Mouse (Mus musculus): Measurements from ENCODE around the gene Crocc2.

Gene Crocc2

DNA sequence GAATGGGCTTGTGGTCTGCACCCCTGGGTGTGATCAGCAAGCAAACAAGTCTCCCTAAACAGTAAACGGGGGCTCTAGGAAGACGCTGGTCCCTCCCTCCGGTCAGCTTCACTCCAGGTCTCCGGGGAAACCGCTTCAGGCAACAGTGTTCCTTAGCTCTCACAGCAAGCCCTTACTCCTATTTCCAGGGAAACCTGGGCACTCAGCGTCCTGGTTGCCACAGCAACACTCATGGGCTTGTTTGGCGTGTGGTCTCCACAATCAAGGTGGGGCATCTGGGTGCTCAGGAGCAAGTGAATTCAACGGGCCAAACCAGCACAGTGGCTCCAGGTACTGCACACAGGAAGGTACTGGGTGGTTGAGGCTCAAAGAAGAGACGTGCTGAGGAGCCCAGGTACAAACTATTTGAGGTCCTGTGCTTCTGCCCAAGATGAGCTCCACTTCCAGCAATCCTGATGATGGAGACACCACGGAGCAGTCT lies at the start of gene Crocc2:
Gene Crocc2, plus strand, starts transcription at position 431 of the 481 bp plus-strand sequence.
- peak; percentile 21 for DNase-seq (ENCODE audit: low read depth, low spot score)

DNA sequence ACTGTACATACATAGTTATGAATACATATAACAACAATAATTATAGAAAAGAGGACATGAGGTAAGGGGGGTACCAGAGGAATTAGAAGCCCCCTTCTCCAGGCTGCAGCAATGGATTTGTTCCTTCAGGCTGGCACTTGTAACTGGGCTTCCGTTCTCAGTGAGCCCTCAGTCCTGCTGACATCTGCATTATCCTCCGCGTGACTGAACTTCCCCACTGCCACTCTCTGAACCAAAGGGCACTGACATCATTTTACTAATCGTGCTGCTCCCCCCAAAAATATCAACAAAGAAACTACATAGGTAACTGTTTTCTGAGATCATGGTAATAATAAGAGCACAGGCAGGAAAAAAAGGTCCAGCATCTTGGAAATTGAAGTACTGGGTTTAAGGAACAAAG lies 49.7 kb upstream of the Crocc2 start:
- no peak for DNase-seq (ENCODE audit: low read depth, low spot score)

DNA sequence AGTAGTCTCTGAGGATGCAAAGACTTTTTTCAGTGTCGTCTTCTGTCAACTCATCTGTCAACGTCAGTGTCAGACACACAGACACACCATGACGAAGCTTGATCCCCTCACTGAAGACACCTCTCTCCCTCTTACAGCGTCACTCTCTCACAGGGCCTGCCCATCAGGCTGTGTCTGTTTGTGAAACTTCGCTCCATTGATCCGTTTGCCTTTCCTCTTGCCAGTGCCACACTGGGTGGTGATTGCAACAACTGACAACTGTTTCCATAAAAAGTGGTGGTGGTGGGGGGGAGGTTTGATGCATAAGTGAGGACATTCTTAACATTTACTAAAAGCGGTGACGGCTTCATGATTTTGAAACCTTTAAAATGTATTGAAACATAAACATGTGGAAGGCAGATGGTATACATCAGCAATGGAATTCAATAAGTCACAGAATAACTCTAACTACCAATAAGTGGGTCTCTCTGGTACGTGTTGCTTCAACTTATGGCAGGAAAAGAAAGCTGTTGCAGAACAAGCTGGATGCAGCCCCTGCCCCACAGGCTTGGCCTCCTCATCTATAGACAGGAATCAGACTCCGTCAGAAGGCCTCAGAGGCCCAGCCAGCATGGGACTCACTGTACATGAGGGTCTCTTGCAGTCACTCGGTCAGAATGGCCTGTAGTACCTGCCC lies 45.2 kb upstream of the Crocc2 start:
- no peak for DNase-seq (ENCODE audit: low read depth, low spot score)

DNA sequence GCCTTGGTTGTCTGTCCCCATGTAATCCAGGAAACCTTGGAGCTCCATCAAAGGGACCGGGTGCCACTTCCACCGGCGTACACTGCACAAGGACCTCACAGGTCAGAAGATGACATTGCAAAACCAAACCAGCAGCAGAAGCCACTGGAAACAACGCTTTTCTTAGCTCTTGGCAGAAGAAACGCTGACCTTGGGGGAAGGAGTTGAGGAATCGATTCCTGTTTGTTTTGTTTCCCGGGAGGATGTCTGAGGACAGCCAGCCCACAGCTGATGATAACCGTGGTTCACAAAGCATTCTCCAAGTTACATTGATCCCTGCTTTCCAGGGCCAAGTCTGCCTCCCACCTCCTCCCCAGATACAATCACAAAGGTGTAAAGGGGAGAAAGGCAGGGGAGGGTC lies 44.5 kb upstream of the Crocc2 start:
- DNase-seq (ENCODE audit: low read depth, low spot score) = no peak

DNA sequence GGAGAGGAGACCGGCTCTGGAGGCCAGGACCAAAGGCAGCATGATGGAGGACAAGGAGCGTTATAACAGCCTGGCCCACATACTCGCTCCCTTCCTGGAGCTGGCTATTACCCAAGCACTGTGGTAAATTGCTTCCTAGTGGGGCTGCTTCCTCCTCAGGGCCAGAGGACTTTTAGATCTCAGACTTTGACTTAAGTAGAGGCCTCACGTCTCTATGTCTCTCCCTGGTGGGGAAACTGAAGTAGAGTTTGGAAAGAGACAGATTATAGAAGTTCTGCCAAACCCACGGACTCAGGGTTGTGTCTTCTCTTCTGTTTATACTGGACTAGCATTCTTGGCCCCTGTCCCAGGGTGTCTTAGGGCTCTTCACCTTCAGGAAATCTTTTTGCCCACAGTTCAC lies 43.3 kb upstream of the Crocc2 start:
- no peak for DNase-seq (ENCODE audit: low read depth, low spot score)

DNA sequence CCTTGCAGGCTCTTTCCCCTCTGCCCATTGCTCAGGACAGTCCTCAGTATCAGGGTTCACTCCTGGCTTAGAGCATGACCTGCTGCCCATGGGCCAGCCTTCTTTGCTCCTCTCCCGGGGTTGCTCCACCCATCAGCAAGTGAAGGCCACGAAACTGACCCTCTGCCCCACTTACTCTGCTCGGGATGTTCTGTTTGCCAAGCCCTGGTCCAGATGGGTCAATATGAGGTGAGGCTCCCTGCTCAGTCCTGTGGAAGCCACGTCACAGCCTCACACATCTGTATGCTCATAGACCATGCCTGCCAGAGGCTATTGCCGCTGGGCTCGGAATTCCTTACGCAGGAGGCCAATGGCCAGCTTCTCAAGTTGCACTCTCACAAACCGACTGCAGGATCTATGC lies 40.3 kb upstream of the Crocc2 start:
- no peak for DNase-seq (ENCODE audit: low read depth, low spot score)

DNA sequence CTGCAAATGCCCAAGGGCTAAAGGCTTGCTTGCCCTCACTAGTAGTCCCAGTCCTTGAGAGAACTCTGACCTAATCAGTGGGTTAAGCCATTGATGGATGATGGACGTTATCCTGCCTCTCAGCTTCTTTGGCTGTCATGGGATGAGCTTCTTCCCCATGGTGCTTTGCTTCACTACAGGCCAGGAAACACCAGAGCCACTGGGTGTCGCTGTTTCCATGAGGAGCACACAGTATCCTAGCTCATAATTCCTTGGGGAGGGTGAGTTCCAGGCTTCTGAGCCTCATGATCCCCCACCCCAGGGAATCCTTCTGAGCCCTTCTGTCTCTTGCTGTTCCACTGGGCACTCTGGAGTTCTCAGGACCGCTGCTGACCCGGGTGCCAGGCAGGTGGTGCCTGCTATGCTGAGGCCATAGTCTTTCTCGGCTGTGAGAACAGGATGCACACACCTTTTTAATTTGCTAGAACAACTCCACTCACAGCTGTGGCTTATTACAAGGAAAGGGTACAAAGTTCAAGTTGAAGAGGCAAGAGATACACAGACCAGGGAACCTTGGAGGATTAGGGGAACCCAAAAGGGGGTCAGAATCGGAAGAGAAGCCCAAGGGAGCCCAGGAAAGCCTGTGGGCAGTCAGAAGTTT lies 39.7 kb upstream of the Crocc2 start:
- DNase-seq (ENCODE audit: low read depth, low spot score) = peak; percentile 75

DNA sequence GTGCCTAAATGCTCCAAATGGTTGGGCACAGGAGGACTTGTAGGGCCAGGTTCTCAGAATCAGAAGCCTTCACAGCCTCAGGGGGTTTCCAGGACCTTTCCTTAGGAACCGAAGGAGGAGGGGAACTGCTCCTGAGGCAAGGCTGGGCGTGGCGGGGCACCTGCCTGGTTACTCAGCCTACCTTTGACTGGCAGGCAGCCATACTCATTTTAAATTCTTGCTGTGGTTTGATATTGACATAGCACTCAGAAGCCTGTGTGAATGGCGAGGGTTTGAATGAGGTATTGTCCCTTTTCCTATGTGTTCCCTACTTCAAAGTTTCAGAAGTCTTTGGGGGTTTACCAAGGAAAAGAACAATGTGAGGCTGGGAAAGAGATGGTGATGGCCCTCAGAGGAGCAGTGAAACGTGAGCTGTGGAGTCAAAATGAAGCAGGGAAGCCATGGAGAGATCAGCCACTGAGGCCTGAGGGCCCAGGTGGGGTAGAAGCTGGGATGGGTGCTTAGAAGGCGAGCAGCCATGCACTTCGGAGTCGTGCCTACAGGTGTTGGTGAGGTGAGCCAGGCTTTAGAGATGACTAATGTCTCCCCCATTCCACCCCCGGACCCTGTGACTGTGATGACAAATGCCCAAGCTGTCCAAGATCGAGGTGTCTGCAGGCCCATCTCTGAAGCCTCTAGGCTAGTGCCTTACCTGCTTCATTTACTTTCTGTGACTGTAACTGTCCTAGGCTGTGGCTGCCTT lies 38.1 kb upstream of the Crocc2 start:
- DNase-seq (ENCODE audit: low read depth, low spot score) = no peak

DNA sequence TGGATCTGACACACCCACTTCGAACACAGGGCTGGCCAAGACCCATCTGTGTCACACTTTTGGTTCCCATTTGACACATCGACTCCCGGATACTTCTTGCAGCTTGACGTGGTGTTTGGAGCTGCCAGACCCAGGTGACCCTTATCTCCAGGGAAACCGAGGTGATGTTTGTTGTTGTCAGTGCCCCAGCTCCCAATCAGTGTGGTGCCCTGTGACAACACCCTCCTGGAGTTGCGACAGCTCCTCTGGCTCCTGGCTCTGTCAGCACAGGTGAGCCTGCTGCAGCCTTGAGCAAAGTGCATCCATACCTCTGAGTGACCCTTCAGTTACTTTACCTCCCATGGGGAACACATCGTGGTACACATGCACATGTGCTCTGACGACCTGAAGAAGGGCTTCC lies 35.8 kb upstream of the Crocc2 start:
- no peak for DNase-seq (ENCODE audit: low read depth, low spot score)

DNA sequence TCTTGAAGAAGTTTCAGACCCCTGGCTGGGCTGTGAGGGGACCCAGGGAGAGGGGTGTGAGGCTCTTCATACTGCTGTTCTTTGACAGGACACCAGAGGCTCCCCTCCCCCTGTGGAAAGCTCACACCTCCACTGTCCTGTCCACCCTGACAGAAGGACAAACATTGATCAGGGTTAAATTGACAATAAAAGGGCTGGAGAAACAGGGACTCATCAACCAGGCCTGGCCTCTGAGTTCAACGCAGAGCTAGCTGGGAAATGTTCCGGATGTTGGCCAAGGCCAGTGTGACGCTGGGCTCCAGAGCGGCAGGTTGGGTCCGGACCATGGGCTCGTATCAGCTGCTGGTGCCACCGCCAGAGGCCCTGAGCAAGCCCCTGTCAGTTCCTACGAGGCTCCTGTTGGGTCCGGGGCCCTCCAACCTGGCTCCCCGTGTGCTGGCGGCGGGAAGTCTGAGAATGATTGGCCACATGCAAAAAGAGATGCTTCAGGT lies 33.4 kb upstream of the Crocc2 start, which contains the start of gene Agxt:
Gene Agxt, plus strand, starts transcription at position 205 of the 491 bp plus-strand sequence.
- no peak for DNase-seq (ENCODE audit: low read depth, low spot score)

DNA sequence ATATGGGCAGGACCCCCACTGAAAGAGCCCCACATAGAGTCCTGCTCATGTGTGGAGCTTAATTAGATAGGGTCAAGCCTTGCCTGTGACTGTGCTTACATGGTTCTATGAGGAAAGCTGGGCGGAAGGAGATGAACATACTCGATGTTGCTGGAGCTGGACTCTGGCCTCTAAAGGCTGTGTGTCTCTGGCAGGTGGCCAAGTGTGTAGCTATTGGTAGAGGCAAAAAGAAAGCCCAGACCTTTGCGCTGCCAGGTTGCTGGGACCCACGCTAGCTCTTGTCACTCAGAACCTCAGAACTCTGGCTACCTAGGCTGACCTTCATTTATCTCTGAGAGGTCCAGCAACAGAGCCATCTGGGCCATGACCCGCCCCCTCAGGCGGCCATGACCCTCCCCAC lies 30.0 kb upstream of the Crocc2 start:
- no peak for DNase-seq (ENCODE audit: low read depth, low spot score)

DNA sequence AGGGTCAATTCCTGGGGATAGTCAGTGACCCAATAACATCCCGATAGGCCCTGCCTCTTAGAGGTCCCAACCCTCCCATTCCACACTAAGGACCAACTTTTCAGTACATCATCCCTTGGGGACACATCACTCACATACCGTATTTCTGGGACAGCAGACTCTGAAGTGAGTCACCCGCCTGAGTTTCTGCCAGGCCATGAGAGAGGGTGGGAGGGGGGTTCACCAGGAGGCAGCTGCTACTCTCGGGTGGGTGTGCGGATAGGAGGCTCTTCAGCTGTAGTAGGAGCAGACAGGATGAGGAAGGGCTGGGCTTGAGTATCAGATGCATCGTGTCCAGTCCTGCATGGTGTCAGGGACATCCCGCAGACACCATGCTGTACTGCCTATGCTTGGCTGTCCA lies 28.8 kb upstream of the Crocc2 start:
- DNase-seq (ENCODE audit: low read depth, low spot score) = no peak

DNA sequence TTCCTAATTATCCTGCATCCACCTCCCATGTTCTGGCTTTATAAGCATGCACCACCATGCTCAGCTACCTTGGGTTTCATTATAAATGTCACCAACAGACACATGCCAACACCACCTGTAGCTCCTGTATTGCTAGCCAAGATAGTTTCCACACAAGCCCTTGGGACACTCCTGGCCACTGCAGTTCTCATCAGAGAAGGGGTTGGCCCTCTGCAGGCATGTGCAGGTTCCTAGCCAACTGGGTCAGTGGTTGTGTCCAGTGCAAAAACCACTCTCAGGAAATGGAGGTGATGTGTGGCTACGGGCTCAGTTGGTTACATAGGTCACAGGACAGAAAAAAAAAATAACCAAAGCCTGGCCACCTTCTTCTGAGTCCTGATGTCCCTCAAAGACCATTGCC lies 25.7 kb upstream of the Crocc2 start:
- DNase-seq (ENCODE audit: low read depth, low spot score) = no peak

DNA sequence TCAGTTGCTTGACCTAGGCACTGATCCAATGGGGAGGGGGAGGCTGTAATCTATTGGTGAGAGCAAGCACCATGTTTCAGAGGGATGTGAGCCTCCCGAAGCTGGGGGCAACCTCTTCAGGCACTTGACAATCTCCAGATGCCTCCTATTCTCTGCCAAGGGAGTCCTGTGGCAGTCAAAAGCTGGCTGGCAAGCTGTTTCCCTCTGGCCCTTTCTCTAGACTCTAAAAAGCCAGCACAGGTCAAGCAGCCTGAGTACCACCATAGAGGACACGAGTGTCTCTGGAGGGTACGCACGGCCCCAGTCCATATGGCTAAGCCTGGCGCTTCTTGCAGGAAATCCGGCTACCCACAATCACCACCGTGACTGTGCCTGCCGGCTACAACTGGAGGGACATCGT lies 24.3 kb upstream of the Crocc2 start:
- no peak for DNase-seq (ENCODE audit: low read depth, low spot score)

DNA sequence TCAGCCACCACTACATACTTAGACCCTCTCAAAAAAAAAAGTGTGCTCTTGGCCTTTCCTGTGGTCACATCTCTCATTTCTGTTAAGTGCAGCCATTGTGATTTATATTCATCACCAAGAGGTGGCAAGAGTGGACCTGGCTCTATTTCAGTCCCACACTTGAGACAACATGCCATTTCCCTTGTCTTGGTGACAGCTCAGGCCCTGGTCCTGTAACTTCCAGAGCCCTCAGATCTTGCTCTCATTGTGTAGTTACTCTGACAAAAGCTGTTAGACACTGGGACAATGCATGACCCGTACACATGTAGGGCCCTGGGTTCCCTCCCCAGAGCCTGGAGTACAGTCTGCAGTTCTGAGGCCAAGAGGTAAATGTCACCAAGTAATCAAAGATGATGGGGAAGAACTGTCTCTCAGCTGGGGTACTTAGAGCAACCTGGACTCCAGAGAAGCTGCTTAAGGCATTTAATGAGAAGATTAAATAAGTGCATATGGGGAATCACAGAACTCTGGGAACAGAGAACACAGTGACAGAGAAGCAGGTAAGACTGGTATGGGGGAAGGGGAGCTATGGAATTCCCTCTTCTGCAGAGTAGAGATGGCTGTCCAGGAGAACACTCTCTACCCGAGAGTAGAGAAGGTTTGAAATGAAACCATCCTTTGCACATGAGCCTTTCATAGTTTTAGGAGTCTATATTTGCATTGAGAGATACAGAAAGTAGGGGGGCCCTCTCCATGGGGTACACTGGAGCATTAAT lies 17.4 kb upstream of the Crocc2 start:
- DNase-seq (ENCODE audit: low read depth, low spot score) = no peak

DNA sequence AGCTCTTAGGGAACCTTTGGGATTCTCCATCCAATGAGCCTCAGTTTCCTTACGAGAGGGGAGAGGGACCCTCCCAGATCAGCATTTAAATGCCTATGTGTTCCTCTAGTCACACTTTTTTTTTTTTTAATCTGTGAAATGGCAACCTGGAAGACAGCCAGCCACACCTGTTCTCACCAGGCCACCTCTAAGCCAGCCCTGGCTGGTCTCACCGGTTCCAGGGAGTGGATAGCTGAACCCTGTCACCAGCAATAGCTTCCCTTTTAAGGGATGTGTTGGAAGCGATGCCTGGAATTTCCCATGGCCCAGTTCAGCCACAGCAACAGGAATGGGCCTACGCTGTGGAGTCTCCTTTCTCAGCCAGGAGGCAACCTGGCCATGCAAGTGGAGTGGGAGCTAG lies 11.0 kb upstream of the Crocc2 start:
- DNase-seq (ENCODE audit: low read depth, low spot score) = no peak

DNA sequence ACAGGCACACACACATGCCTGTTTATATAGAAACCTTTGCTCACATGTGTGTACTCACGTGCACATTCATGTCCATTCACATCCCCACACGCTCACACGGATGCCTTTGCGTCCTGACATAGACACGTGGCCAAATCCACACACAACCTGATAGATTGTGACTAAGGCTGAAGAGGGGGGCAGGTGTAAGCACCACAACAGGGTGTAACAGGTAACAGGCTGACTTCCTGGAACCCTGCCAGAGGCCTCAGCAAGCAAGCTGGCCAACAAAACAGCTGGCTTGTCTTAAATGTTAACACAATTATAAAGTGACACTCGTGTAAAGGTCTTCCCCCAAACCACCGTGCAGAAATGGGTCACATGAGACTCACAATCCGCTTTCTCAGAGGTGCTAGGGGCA lies 9.6 kb upstream of the Crocc2 start:
- no peak for DNase-seq (ENCODE audit: low read depth, low spot score)

DNA sequence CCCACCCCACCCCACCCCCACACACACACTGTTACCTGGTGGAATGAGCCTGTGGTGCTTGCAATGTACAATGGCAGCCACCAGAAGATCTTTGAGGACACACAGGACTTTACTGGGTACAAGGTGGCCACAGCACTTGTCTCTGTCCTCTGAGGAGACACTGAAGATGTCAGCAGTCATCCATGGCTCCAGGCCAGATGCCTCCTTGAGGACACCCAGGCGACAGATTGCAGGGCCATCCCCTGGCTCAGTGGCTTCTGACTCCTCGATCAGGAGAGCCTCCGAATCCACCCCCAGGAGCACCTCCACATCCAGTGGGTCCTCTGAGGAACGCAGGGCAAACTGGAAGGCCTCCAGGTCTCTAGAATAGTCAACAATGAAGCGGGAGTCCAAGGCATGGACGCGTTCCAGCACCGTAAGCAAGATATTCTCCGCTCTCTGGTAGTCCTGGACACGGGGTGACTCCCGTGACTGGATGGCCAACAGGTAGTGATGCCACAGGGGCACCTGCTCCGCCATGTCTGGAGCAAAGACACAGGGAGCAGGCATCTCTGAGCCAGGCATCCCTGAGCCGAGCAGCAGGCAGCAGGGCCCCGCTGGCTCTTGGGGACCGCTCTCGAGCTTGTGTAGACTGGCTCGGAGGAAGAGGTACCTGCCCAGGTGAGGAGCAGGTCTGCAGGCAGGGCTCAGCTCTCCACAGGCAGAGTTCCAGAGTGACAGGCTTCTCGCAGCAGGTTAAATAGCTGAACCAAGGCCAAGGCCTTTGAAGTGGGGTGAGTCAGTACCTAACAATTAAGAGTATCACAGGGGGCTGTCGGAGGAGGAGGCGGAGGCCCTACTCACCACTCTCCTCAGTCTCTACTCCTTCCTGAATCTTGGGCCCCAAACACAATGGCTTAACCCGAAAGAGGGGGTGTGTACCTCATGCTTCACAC lies 8.7 kb upstream of the Crocc2 start:
- no peak for DNase-seq (ENCODE audit: low read depth, low spot score)

DNA sequence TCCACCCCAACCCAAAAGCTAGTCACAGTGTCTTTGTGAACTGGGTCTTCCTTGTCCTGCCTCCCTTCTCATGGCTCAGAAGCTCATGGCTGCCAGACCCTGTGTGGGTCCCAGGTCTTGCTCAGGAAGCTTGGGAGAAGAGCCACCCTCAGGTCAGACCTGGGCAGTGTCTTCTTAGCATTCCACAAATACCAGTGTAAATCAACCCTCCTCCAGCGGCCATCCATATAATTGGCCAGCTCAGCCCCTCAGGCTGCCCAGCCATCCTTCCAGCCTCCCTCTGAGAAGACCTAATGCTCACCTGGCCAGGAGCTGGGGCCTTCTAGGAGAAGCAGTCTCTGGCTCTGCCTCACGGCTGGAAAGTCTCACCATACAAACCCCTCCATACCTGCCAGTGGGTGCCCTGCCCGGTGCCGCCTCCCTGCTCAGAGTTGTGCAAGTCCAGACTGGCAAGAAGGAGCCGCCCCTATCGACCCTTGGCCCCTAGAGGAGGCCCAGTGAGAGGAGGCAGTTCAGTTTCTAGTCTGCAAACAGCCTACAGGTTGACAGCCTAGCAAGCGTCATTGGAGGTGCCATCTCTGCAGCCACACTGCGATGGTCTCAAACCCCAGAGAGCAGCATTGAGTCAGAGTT lies 7.9 kb upstream of the Crocc2 start, which contains the start of gene 2310007B03Rik:
Gene 2310007B03Rik, minus strand, starts transcription at position 448 of the 633 bp plus-strand sequence.
- DNase-seq (ENCODE audit: low read depth, low spot score) = no peak

DNA sequence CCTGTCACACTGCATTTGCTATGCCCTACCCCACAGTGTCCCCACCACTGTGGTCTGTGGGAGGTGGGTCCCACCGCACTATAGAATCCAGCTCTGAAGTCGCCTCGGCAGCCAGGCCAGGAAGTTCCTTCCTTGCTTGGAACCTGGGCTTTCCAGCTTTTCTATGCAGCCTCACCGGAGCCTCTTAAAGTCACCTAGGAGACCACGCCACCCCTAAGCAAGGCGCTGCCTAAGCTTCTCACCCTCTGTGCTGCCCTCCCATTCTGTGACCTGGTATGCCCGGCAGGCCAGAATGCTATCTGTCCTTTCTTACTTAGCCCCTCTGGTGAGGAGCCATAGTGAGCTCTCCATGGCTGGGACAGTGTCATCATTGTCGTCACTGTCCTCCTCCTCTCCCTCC lies 7.2 kb upstream of the Crocc2 start:
- DNase-seq (ENCODE audit: low read depth, low spot score) = no peak

All from ZHBTc4 (cell line).